Comparison of ENCODE assay signal across 28 mouse cellular contexts in genomic region chr13:64169746-64170145, GRCm38 (mm10). TPM values are rescaled to one million over a fixed set of nuclear protein-coding genes. Genes with fewer than 3 reads are reported as not detected.
DNase-seq lines count a peak whose midpoint lies in the region; ATAC-seq and TF ChIP-seq lines count a peak whose summit lies in the region.
"Had no signal": no experiment of that assay in that cellular context is flagged by ENCODE, and none has a peak within 500 bp of the region (broad histone marks: within the 10 kb centered on the region; RNA-seq: fewer than 3 reads in every experiment).

No protein-coding gene starts in this region.

- no peak for TF ChIP-seq EP300 in lung, postnatal 0 days (IDR thresholded peaks at IDR 0.05)

- ATAC-seq in hindbrain, postnatal 0 days: 0 out of 2 replicates have a peak, but pooled peaks have one; percentile 48
- no peak for ATAC-seq in hindbrain, embryonic 12.5 days (ENCODE audit: low FRiP score)
- no peak for ATAC-seq in lung, postnatal 0 days
- ATAC-seq: activated CD4-positive, CD25-positive, alpha-beta regulatory T cell, adult 4 months; intestine, embryonic 16.5 days had no signal

- no peak overlapping the region for H3K27ac ChIP-seq in hindbrain, postnatal 0 days
- no peak overlapping the region for H3K27ac ChIP-seq in hindbrain, embryonic 12.5 days
- no peak overlapping the region for H3K27ac ChIP-seq in lung, postnatal 0 days (ENCODE audit: low read length)
- H3K27ac ChIP-seq: embryonic facial prominence, embryonic 10.5 days; embryonic facial prominence, embryonic 15.5 days; forebrain, embryonic 12.5 days; hindbrain, embryonic 15.5 days; limb, embryonic 13.5 days; stomach, embryonic 15.5 days had no signal

- no peak for TF ChIP-seq CTCF in hindbrain, postnatal 0 days (IDR thresholded peaks at IDR 0.05; ENCODE audit: low read depth)
- TF ChIP-seq CTCF in lung, postnatal 0 days (IDR thresholded peaks at IDR 0.05): no peak

- H3K4me2 ChIP-seq in hindbrain, postnatal 0 days (ENCODE audit: low read depth, low read length): no peak overlapping the region
- no peak overlapping the region for H3K4me2 ChIP-seq in hindbrain, embryonic 12.5 days (replicated peaks)
- H3K4me2 ChIP-seq in lung, postnatal 0 days (replicated peaks; ENCODE audit: low read depth, low read length): no peak overlapping the region
- H3K4me2 ChIP-seq: embryonic facial prominence, embryonic 15.5 days; forebrain, embryonic 12.5 days; heart, embryonic 11.5 days; hindbrain, embryonic 15.5 days; limb, embryonic 13.5 days; liver, embryonic 11.5 days; midbrain, embryonic 11.5 days; stomach, embryonic 15.5 days had no signal

- no peak overlapping the region for H3K4me3 ChIP-seq in hindbrain, postnatal 0 days (ENCODE audit: low read length)
- no peak overlapping the region for H3K4me3 ChIP-seq in hindbrain, embryonic 12.5 days
- no peak overlapping the region for H3K4me3 ChIP-seq in lung, postnatal 0 days (ENCODE audit: low read depth, low read length)
- H3K4me3 ChIP-seq: embryonic facial prominence, embryonic 10.5 days; embryonic facial prominence, embryonic 15.5 days; forebrain, embryonic 12.5 days; hindbrain, embryonic 15.5 days; limb, embryonic 13.5 days; stomach, embryonic 15.5 days had no signal

- 98% methylated on average over 25 of the region's 25 CpGs for WGBS in hindbrain, postnatal 0 days
- WGBS in hindbrain, embryonic 12.5 days: 97% methylated on average over 25 of the region's 25 CpGs
- WGBS in lung, postnatal 0 days: 96% methylated on average over 25 of the region's 25 CpGs

- H3K4me1 ChIP-seq in hindbrain, postnatal 0 days (ENCODE audit: insufficient read depth, low read length): no peaks in the 10 kb centered on the region
- H3K4me1 ChIP-seq in hindbrain, embryonic 12.5 days: no peaks in the 10 kb centered on the region
- no peaks in the 10 kb centered on the region for H3K4me1 ChIP-seq in lung, postnatal 0 days (ENCODE audit: insufficient read depth, low read depth, low read length)
- H3K4me1 ChIP-seq: embryonic facial prominence, embryonic 10.5 days; embryonic facial prominence, embryonic 15.5 days; forebrain, embryonic 12.5 days; hindbrain, embryonic 15.5 days; limb, embryonic 13.5 days; stomach, embryonic 15.5 days had no signal

- peaks cover 33% of the 10 kb centered on the region; the same call in 1 of the 2 replicates for H3K36me3 ChIP-seq in hindbrain, postnatal 0 days (ENCODE audit: insufficient read depth, low read length)
- H3K36me3 ChIP-seq in hindbrain, embryonic 12.5 days: peaks cover 66% of the 10 kb centered on the region
- no peaks in the 10 kb centered on the region; the same call in 1 of the 2 replicates for H3K36me3 ChIP-seq in lung, postnatal 0 days (ENCODE audit: insufficient read depth, low read length)

- peaks cover 30% of the 10 kb centered on the region for H3K9me3 ChIP-seq in hindbrain, postnatal 0 days (ENCODE audit: low read length)
- H3K9me3 ChIP-seq in hindbrain, embryonic 12.5 days (replicated peaks): peaks cover 60% of the 10 kb centered on the region
- peaks cover 27% of the 10 kb centered on the region for H3K9me3 ChIP-seq in lung, postnatal 0 days (ENCODE audit: low read length)

- H3K27me3 ChIP-seq in hindbrain, postnatal 0 days (ENCODE audit: insufficient read depth, low read length): no peaks in the 10 kb centered on the region
- no peaks in the 10 kb centered on the region for H3K27me3 ChIP-seq in hindbrain, embryonic 12.5 days
- no peaks in the 10 kb centered on the region for H3K27me3 ChIP-seq in lung, postnatal 0 days (replicated peaks; ENCODE audit: insufficient read depth, low read length)
- H3K27me3 ChIP-seq: embryonic facial prominence, embryonic 15.5 days; forebrain, embryonic 12.5 days; hindbrain, embryonic 15.5 days; limb, embryonic 13.5 days; stomach, embryonic 15.5 days had no signal

- DNase-seq in hindbrain, postnatal 0 days (ENCODE audit: low spot score): peak; percentile 42
- DNase-seq in lung, postnatal 4 days: peak; percentile 30 to 37
- DNase-seq in lung, postnatal 0 days (ENCODE audit: low spot score): no peak
- peak; percentile 22 for DNase-seq in ZHBTc4 (ENCODE audit: low read depth, low spot score)
- peak; percentile 52 for DNase-seq in testis, postnatal 10 days (ENCODE audit: low spot score)
- DNase-seq: adrenal gland, adult 2 months; adrenal gland, postnatal 36 days; B cell, adult 2 months; cerebellum, adult 18-20 months; cerebellum, postnatal 25 days; gastrocnemius, postnatal 14 days; kidney, adult 8-10 months; kidney, postnatal 14 days; right cerebral cortex, postnatal 14 days; thymus, adult 2 months; thymus, postnatal 4 days had no signal

- no peak overlapping the region for H3K9ac ChIP-seq in hindbrain, postnatal 0 days (replicated peaks; ENCODE audit: low read length)
- no peak overlapping the region for H3K9ac ChIP-seq in hindbrain, embryonic 12.5 days
- H3K9ac ChIP-seq in lung, postnatal 0 days (replicated peaks; ENCODE audit: low read depth): no peak overlapping the region
- H3K9ac ChIP-seq: embryonic facial prominence, embryonic 15.5 days; forebrain, embryonic 12.5 days; hindbrain, embryonic 15.5 days; limb, embryonic 13.5 days; stomach, embryonic 15.5 days had no signal

RNA-seq across cellular contexts. Expression of gene Habp4, which starts 8.1 kb away (rescaled TPM):
- 47.1 and 64.6 TPM in 2 replicates for total RNA-seq in hindbrain, postnatal 0 days (2014; rRNA removed)
- polyA plus RNA-seq in hindbrain, postnatal 0 days (2015; fragmentation: Nextera tagmentation; extraction: Ambion mirVana): 63.4 and 65.6 TPM in 2 replicates
- 38.0 TPM in 2 replicates for polyA plus RNA-seq in hindbrain, embryonic 12.5 days (2016; fragmentation: Nextera tagmentation; extraction: Ambion mirVana)
- polyA plus RNA-seq in lung, postnatal 0 days (2015; fragmentation: Nextera tagmentation; extraction: Ambion mirVana): 16.6 and 18.8 TPM in 2 replicates

RNA-seq across cellular contexts. Expression of gene Zfp367, which starts 16.7 kb away (rescaled TPM):
- total RNA-seq in hindbrain, postnatal 0 days (2014; rRNA removed): 15.3 and 17.0 TPM in 2 replicates
- polyA plus RNA-seq in hindbrain, postnatal 0 days (2015; fragmentation: Nextera tagmentation; extraction: Ambion mirVana): 6.7 and 6.9 TPM in 2 replicates
- 13.8 and 14.0 TPM in 2 replicates for polyA plus RNA-seq in hindbrain, embryonic 12.5 days (2016; fragmentation: Nextera tagmentation; extraction: Ambion mirVana)
- polyA plus RNA-seq in lung, postnatal 0 days (2015; fragmentation: Nextera tagmentation; extraction: Ambion mirVana): 7.6 and 8.4 TPM in 2 replicates

RNA-seq across cellular contexts. Expression of gene Slc35d2, which starts 40.6 kb away (rescaled TPM):
- total RNA-seq in hindbrain, postnatal 0 days (2014; rRNA removed): 0.83 and 0.89 TPM in 2 replicates
- 1.5 and 3.4 TPM in 2 replicates for polyA plus RNA-seq in hindbrain, postnatal 0 days (2015; fragmentation: Nextera tagmentation; extraction: Ambion mirVana)
- polyA plus RNA-seq in hindbrain, embryonic 12.5 days (2016; fragmentation: Nextera tagmentation; extraction: Ambion mirVana): 4.7 and 5.9 TPM in 2 replicates
- polyA plus RNA-seq in lung, postnatal 0 days (2015; fragmentation: Nextera tagmentation; extraction: Ambion mirVana): 8.0 and 9.0 TPM in 2 replicates
